Mouse (Mus musculus): ENCODE results near the gene Kat5. TPM values are rescaled to one million over a fixed set of nuclear protein-coding genes. Genes with fewer than 3 reads are reported as not detected.

Kat5 gene
- total RNA-seq, 2 experiments from 2014 or later: 20.9 to 23.7 TPM

DNA sequence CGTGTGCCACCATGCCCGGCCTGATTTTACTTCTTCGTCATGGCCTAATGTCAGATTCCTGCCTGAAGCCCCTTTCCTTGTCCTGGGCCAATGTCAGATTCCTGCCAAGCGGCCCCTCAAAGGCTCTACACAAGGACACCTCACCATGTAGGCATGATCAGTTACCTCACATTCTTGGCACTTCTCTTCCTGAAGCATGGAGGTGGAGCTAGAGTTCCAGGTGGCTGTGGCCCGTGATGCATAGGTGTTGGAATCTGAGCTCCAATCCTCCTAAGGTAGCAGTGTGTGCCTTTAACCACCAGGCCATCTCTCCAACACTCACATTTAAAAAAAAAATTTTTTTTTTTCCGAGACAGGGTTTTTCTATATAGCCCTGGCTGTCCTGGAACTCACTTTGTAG lies 29.3 kb downstream of the Kat5 start:
- Histone ChIP-seq H3K27ac (no peak overlapping the region), H3K4me3 (no peak overlapping the region)
- TF ChIP-seq CTCF (IDR thresholded peaks at IDR 0.05): no peak
- intact Hi-C loops (cut with DNase I): no loop called here
- no peak for DNase-seq

DNA sequence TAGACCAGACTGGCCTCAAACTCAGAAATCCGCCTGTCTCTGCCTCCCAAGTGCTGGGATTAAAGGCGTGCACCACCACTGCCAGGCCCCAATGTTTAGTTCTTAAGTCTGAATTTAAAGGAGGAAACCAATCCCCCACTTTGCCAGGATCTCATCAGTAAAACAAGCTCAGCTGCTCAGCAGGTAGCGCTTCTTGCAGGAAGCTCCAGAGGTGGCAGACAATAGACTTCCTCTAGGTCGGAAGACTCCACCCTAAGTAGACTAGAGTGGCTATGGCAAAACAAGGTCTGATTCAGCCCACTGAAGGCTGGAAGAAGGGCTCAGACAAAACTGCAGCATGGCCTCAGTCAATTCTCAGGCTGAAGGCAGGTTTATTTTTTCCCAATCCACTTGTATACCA lies 30.1 kb downstream of the Kat5 start:
- no peak for TF ChIP-seq CTCF (IDR thresholded peaks at IDR 0.05)
- DNase-seq: no peak
- H3K4me3 ChIP-seq: no peak overlapping the region
- intact Hi-C loops (cut with DNase I): no loop called here
- no peak overlapping the region for H3K27ac ChIP-seq

DNA sequence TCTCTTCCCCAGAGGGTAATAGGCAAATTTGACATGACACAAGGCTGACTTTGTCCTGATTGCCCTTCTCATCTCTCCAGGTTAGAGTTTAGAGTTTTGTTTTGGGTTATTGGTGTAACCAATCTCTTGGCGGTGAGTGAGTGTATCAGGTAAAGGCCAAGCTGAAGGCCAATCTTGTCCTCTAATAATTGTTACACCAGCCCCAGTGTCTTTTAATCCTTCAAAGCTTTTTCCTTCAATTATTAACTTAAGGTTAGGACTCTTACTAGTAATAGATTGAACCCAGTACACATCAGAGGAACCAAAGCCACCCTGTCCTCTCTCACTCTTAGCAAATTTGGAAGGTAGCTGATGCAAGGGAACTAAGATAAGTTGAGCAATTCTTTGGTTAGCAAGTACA lies 34.7 kb downstream of the Kat5 start:
- TF ChIP-seq CTCF (IDR thresholded peaks at IDR 0.05): no peak
- DNase-seq: no peak
- intact Hi-C loops (cut with DNase I): no loop called here

DNA sequence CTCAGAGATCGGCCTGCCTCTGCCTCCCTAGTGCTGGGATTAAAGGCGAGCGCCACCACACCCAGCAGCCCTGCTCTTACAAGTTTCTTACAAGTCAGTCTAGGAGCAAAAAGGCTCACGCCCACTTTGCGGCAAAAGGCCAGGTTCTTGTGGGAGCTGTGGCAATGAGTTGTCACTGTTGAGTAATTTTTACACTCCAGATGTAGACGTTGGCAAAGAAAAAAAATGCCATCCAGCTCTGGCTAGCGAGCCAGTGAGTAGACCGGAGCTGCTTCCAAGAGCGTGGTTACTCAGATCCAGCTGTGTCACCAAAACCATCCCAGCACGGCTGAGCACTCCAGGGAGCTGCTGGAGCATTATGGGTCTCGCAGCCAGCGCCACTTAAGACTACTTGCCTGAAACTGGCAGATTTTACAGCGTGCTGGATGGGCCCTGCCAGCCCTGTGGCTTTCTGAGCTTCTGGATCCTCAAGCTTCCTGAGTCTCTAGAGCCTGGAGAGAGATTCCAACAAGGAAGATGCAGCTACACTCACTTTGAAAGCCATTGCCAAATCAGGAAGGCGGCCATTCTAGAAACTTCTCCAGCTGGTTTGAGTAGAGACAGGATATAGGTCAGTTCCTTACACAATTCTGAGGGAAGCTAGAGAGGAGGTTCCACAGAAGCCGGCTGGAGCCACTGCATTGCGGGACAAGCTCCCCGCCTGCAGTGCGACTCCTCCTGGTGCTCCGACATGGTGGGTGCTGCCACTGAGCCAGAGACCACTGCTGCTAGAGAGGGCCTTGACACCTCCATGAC lies 37.5 kb downstream of the Kat5 start:
- intact Hi-C loops (cut with DNase I): no loop called here
- no peak overlapping the region for H3K4me3 ChIP-seq
- no peak for TF ChIP-seq CTCF (IDR thresholded peaks at IDR 0.05)
- peak overlapping the region; percentile 24 for H3K27ac ChIP-seq
- peak; percentile 46 for DNase-seq

More for the DNA sequence above, 34.7 kb downstream of the Kat5 start:
- no peak overlapping the region for H3K4me3 ChIP-seq
- no peak overlapping the region for H3K27ac ChIP-seq

DNA sequence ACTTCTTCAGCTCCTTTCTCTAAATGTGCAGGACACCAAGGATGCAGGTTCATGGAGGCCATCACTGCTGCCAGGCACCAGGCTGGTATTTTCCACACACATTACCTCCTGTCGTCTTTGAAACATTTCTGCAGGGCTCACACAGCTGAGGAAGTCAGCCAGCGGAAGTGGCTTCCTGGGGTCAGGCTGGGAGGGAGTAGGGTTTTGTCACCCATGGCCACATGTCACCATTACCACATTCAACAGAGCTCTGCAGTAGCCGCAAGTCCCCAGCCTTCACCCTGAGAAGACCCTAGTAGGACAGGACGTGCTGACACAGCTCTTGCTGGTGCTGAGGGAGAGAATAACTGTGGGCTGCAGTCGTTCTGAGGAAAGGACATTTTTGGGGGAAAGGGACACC lies 38.2 kb downstream of the Kat5 start:
- no peak for DNase-seq

DNA sequence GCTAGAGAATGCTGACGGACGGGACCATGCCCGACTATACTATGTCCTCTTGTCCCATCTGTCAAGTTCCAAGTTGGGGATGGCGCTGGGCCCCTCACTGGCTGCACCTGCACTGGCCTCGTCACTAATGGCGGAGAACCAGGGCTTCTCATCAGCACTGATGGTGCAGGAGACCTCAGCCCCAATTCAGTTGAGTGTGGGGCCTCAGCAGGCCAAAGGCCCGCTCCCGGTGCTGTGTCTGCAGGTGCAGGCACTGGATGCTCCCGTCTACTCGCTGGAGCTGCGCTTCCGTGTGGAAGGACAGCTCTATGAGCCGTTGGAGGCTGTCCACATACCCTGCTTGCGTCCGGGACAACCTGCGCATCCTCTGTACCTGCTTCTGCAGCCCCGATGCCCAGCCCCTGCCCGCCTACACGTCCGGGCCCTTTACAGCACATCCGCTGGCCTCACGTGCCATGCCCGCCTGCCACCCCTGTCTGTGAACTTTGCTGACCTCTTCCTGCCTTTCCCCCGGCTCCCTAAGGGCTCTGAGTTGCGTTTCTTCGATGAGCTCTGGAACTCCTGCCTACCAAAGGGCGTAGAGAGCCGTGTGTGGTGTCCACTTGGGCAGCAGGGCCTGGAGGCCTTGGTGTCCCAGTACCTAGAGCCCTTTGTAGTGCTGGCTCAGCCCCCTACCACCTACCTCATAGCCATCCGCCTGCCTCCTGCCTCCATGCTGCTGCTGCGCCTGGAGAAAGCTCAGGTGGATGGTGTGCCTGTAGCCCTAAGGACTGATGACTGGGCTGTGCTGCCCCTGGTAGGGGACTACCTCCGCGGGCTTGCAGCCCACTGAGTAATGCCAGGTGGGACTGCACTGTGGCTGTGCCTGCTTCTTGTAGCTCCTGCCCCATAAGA lies 39.4 kb downstream of the Kat5 start:
- Histone ChIP-seq H3K4me3 (no peak overlapping the region), H3K27ac (no peak overlapping the region)
- no peak for TF ChIP-seq CTCF (IDR thresholded peaks at IDR 0.05)
- no peak for DNase-seq
- intact Hi-C loops (cut with DNase I): no loop called here

More for the DNA sequence above, 38.2 kb downstream of the Kat5 start:
- intact Hi-C loops (cut with DNase I): no loop called here
- H3K27ac ChIP-seq: peak overlapping the region; percentile 24; the same call in 1 of the 2 replicates
- H3K4me3 ChIP-seq: no peak overlapping the region
- TF ChIP-seq CTCF (IDR thresholded peaks at IDR 0.05): no peak

DNA sequence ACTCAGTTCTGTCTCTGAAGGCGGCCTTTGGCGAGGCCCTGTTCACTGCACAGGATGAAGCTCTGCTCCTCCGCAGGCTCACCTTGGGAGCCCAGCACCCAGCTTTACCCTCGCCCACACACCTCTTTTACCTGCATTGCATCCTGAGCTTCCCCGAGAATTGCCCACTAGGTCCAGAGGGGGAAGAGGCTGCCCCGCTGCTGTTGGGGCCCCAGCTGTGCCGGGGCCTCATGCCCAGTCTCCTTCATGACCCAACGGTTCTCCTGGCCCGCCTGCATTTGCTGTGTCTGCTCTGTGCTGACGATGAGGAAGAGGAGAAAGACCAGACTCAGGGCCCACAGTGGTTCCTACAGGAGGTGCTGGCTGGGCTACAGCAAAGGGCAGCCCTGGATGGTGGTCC lies 40.5 kb downstream of the Kat5 start:
- no peak for TF ChIP-seq CTCF (IDR thresholded peaks at IDR 0.05)
- H3K27ac ChIP-seq: no peak overlapping the region
- DNase-seq: no peak
- no peak overlapping the region for H3K4me3 ChIP-seq
- intact Hi-C loops (cut with DNase I): no loop called here

DNA sequence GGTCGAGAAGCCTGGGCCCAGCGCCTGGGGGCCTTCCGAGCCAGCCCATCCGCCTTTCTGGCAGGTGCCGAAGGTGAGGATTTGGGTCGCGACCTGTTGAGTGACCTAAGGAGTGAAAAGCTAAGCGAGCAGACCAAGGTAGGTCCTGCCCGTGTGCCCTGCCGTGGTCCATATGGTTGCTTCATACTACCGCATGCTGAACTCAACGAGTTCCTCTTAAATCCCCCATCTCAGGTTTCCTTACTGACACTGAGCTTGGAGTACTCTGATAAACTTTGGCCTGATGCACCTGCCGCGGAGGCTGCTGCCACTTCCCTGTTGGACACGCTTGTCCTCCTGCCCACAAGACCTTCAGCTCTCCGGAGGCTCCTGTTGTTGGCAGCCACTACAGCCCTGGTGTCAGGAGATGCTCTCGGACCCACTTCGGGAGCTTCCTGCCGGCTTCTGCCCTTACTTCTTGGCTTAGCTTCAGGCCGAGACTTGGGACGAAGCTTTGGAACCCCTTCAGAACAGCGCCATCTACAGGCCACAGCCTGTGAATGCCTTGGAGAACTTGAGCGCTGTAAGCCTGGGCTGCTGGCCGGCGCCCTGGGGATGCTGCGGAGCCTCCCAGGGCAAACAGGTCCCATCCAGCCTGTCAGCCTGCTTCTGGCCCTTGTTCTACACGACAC lies 41.4 kb downstream of the Kat5 start:
- TF ChIP-seq CTCF (IDR thresholded peaks at IDR 0.05): peak; percentile 97
- DNase-seq: peak; percentile 88
- intact Hi-C loops (cut with DNase I): loop anchor here (1.0 kb wide), 2 partner anchors 39 to 68 kb away; no protein-coding TSS in a partner anchor
- peak overlapping the region; percentile 99 for H3K27ac ChIP-seq
- peak overlapping the region; percentile 97 for H3K4me3 ChIP-seq

DNA sequence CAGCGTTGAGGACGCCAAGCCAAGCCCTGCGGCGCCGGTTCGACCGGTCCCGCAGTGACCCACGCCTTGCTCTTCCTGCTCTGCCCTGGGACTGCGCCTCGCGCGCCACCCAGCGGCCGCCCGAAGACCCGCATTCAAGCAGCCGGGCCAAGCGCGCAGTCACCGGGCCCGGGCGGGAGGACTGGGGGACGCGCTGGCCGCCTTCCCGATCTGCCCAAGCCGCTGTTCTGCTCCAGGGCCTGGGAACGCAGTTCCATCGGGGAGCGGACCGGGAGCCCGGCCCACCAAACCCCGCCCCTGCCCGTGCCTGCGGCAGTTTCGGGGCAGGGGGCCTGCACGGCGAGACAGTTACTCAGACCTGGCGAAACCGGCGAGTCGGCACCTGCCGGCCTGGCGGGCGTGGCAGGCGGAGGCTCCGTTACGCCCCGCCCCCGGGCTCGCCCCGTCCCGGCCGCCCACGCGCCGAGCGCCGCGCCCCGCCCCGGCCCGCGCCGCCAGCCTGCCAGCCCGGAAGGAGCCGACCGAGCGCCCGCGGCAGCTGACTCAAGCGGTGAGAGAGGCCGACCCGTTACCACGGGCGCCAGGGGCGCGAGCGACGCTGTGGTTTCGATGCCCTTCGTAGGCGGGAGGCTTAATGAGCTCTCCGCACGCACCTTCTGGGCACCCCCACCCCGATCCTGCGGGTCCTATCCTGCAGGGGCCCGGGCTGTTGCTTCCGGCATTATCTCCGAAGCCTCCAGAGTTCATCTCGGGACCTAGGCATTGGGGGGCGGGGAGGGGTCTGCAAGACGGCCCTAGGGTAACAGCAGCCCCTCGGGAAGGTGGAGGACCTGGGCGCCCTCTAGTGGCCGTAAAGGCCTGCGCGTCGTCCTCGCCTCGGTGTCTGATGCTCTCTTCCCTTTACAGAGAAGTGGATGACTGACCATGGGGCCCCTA lies 42.2 kb downstream of the Kat5 start, which contains the start of gene Ap5b1:
Gene Ap5b1 (plus strand): TSS at position 492 of the 936 bp plus-strand sequence.
- peak within 1 kb of the TSS; percentile 99 for H3K27ac ChIP-seq
- intact Hi-C loops (cut with DNase I): loop anchor here (1.0 kb wide), 2 partner anchors 39 to 68 kb away; no protein-coding TSS in a partner anchor

DNA sequence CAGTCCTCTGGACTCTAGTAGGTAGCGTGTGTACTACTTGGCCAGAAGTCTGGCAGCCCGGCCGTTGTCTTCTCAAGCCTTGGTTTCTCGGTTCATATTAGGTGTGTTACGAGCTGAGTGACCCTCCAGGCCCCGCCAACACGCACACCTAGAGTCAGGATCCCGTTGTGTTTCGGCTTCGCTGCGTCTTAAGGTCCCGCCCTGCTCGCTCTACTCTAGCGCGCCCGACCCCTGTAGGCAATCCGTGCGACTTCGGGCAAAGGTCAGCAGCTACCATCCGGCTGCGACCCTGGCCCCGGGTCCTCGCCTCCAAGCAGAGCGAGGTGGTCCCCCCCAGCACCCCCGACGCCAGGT lies 42.9 kb downstream of the Kat5 start:
- Histone ChIP-seq H3K4me3 (peak overlapping the region; percentile 97), H3K27ac (peak overlapping the region; percentile 99)
- no peak for DNase-seq
- TF ChIP-seq CTCF (IDR thresholded peaks at IDR 0.05): no peak
- intact Hi-C loops (cut with DNase I): no loop called here

More for the DNA sequence above, 42.2 kb downstream of the Kat5 start, which contains the start of gene Ap5b1:
- peak; percentile 98 for TF ChIP-seq CTCF (IDR thresholded peaks at IDR 0.05)
- peak within 1 kb of the TSS; percentile 97 for H3K4me3 ChIP-seq
- peak; percentile 93 for DNase-seq

DNA sequence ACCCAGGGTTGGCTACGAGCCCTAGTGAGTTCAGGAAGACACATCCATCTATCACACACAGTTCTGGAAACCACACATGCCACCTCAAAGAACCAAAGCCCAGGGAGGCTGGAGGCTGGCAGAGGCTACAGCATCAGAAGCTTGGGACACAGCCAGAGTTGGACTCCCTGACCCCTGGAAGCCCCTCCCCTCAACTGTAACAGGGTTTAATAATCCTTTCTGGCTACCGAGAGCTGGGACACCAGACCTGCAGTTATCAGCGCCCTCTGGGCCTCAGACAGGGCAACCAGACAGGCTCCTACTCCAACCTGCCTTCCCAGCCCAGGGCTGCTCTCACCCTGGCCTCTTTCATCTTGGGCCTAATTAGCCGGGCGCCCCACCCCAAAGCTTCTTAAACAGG lies 43.7 kb downstream of the Kat5 start:
- intact Hi-C loops (cut with DNase I): no loop called here
- H3K27ac ChIP-seq: no peak overlapping the region
- H3K4me3 ChIP-seq: no peak overlapping the region
- TF ChIP-seq CTCF (IDR thresholded peaks at IDR 0.05): no peak
- DNase-seq: no peak

Data from gastrocnemius, adult 2 months (tissue).